Mouse (Mus musculus) E14TG2a.4 (cell line): ENCODE measurements around the gene Sbno2.

ENCODE experiments used
- H3K27me3 ChIP-seq: 2 replicates; pipeline ENCODE4 v1.6.1; 2014; ENCODE audit warnings: low read length, control low read depth; ENCODE audit not compliant: insufficient read depth
- H3K36me3 ChIP-seq: 2 replicates; pipeline ENCODE4 v1.6.1; 2014; ENCODE audit warnings: low read length, control low read depth; ENCODE audit not compliant: insufficient read depth
- H3K4me1 ChIP-seq: replicated peaks from 2 replicates; pipeline ENCODE4 v1.6.1; 2014; ENCODE audit warnings: low read depth, low read length, control low read depth
- H3K4me3 ChIP-seq: replicated peaks from 2 replicates; pipeline ENCODE4 v1.5.1; 2014; ENCODE audit warnings: mild to moderate bottlenecking, low read length
- H3K9me3 ChIP-seq: 2 replicates; pipeline ENCODE4 v1.6.1; 2014; ENCODE audit warnings: low read length, control low read depth
- CTCF ChIP-seq: conservative IDR thresholded peaks from 2 replicates; pipeline ENCODE4 v1.5.1; 2014; ENCODE audit warnings: low read length
- NANOG ChIP-seq: IDR thresholded peaks from 2 replicates; pipeline ENCODE4 v1.6.1; 2014; ENCODE audit warnings: borderline replicate concordance, low read length, mixed read lengths
- POU5F1 ChIP-seq: IDR thresholded peaks from 2 replicates; pipeline ENCODE4 v1.6.1; 2014; ENCODE audit warnings: low read length, borderline replicate concordance

Sbno2 gene

DNA sequence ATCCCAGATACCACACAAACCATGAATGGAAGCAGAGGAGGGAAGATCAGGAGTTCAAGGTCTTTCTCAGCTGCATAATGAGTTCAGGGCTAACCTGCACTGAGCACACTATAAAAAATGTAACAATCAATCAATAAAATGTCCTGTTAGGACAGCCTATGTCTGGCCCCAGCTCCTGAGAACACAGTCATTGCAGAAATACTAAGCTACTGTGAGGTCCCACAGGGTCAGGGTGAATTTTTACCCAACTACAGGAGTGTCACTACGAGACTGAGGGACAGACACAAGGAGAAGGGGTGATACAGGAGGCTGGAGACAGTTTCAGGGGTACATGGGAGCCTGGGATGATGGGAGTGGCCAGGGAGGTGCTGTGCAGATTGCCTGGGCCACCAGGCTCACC, 27.0 kb downstream of the Sbno2 start:
- Histone ChIP-seq H3K9me3 (no peaks in the 10 kb centered on the region), H3K36me3 (peaks cover 87% of the 10 kb centered on the region), H3K4me1 (peaks cover 84% of the 10 kb centered on the region), H3K27me3 (no peaks in the 10 kb centered on the region), H3K4me3 (0 out of 2 replicates have a peak overlapping the region, but pooled peaks have one; percentile 5)
- TF ChIP-seq NANOG: no peak
- TF ChIP-seq POU5F1: no peak
- TF ChIP-seq CTCF: no peak

DNA sequence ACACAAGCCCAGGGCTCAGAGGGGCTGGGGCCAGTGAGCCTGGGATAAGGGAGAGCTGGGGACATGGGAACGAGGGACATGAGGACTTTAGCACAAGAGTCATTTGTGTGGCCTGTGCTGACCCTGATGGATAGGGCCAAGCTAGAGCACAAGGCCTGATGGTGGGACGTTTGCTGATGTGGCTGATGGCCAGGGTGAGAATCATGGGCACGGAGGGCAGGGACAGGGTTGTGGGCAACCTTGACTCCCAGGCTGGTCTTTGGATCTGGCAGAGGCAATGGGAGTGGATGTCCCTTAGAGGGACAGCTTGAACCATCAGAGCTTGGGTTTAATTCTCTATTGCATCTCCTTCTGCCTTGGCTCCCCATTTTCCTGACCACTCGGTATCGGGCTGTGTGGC, 28.1 kb downstream of the Sbno2 start:
- Histone ChIP-seq H3K36me3 (peaks cover 87% of the 10 kb centered on the region), H3K9me3 (no peaks in the 10 kb centered on the region), H3K4me1 (peaks cover 91% of the 10 kb centered on the region), H3K4me3 (no peak overlapping the region), H3K27me3 (no peaks in the 10 kb centered on the region)
- TF ChIP-seq POU5F1 (no peak), CTCF (no peak), NANOG (no peak)

DNA sequence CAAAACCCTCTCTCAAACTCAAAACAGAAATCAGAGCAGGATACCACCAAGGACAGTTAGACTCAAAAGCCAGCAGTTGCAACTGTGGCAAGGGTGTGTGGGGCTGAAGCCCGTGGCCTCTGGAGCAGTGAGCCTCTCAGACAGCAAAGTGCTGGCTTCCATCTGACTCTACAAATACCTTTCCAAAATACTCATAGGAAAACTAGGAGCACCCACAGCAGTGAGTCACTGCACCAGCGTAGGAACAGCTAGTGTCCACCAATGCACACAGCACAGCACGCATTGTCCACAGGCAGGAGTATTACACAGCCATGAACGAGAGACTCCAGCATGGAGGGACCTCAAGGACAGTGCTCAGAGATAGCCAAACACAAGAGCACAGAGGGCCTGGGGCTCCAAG, 29.0 kb downstream of the Sbno2 start:
- peaks cover 87% of the 10 kb centered on the region for H3K36me3 ChIP-seq
- no peak for TF ChIP-seq NANOG
- TF ChIP-seq CTCF: no peak
- TF ChIP-seq POU5F1: no peak
- H3K9me3 ChIP-seq: no peaks in the 10 kb centered on the region
- peaks cover 98% of the 10 kb centered on the region for H3K4me1 ChIP-seq
- H3K4me3 ChIP-seq: 0 out of 2 replicates have a peak overlapping the region, but pooled peaks have one; percentile 79
- no peaks in the 10 kb centered on the region for H3K27me3 ChIP-seq

DNA sequence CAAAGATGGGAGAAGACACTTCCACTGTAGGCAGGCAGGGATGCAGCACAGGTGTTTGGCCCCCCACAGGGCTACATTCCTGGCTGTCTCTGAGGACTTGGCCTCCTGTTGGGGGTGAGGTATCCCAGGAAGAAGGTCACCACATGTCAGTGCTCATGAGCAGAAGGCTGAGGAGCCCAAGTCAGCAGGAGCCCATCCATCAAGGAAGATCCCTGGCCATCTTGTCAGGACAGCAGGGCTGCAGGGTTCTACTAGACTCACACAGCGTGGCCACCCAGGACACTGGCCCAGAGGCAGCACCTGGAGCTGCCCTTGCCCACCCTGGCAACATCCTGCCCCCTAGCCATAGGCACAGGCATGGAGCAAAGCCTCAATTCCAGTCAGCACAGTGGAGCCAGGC, 29.4 kb downstream of the Sbno2 start:
- TF ChIP-seq CTCF (no peak), POU5F1 (no peak), NANOG (no peak)

DNA sequence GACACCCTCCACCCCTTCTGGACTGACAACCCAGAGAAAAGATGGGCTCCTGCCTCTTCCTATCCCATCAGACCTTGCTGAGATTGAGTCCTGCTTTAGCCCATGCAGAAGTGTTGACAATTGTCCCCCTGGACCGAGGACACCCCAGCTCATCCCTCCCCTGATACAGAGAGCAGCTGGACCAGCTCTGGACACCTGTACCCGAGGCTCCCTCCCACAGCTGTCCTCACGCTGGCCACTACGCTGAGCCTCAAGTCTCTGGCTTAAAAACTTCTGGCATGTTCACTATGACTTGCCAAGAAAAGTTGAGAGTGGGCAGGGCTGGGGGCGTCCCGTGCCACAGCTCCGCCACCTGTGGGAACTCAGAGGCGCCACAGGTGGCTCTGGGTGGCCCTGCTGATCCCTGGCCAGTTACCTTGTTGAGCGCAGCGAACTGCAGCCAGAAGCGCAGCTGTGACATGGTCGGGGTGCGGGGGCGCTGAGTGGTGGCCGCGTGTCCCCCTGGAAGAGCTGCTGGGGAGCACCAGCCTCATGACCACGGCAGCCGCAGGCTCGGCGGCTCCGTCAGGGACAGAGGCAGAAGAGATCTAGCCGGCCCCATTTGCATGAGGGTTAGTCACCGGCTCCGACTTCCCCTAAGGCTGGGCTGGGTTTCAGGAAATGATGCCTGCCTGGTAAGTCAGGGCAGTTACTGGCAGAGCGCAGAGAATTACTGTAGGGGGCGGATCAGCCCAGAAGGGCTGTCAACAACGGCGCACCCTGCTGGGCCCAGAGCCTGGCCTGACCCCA, 30.4 kb downstream of the Sbno2 start:
- H3K4me3 ChIP-seq: peak overlapping the region; percentile 79
- H3K36me3 ChIP-seq: peaks cover 87% of the 10 kb centered on the region
- no peaks in the 10 kb centered on the region for H3K27me3 ChIP-seq
- H3K4me1 ChIP-seq: peaks cover 92% of the 10 kb centered on the region
- H3K9me3 ChIP-seq: no peaks in the 10 kb centered on the region
- no peak for TF ChIP-seq POU5F1
- no peak for TF ChIP-seq NANOG
- no peak for TF ChIP-seq CTCF

More for the DNA sequence above, 29.4 kb downstream of the Sbno2 start:
- Histone ChIP-seq H3K4me3 (peak overlapping the region; percentile 79; the same call in 1 of the 2 replicates), H3K36me3 (peaks cover 87% of the 10 kb centered on the region), H3K27me3 (no peaks in the 10 kb centered on the region), H3K9me3 (no peaks in the 10 kb centered on the region), H3K4me1 (peaks cover 98% of the 10 kb centered on the region)

DNA sequence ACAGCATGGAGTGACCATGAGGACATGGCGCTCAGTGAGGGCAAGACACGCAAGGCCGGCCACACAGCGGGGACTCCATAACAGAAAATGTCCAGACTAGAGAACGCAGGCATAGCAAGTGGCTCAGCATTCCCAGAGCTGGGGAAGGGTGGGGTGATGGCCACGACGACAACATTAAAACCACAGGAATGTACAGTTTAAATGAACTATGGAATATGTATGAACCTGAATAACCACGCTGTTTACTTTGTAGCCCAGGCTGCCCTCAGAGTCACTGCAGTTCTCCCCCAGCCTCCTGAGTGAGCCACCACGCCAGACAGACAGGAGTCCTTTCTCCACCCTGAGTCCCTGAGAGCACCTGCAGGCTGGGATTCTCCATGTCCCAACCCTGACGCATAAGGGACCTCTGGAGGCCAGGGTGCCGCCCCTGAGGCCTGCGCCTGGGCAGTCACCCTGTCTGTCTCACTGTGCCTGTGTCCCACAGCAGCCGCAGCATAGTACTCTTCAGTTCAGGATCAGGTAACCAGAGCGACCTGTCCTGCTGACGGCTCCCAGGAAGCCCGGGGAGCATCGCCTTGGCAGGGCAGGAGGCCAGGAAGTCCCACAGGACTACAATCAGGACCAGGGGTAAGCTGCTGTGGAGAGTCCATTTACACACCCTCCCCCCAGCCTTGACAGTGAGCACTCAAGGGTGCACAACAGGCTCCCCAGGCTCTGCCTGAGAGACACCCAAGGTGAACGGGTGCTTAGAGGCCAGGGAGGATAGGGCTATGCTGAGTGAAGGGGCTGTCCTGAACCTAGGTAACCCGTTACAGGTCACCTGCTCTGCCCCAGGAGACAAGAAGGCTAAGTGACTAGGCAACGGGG, 32.5 kb downstream of the Sbno2 start:
- peak overlapping the region; percentile 48 for H3K4me3 ChIP-seq
- no peaks in the 10 kb centered on the region for H3K27me3 ChIP-seq
- no peak for TF ChIP-seq CTCF
- TF ChIP-seq POU5F1: no peak
- TF ChIP-seq NANOG: no peak
- H3K36me3 ChIP-seq: peaks cover 84% of the 10 kb centered on the region
- no peaks in the 10 kb centered on the region for H3K9me3 ChIP-seq
- peaks cover 88% of the 10 kb centered on the region for H3K4me1 ChIP-seq

DNA sequence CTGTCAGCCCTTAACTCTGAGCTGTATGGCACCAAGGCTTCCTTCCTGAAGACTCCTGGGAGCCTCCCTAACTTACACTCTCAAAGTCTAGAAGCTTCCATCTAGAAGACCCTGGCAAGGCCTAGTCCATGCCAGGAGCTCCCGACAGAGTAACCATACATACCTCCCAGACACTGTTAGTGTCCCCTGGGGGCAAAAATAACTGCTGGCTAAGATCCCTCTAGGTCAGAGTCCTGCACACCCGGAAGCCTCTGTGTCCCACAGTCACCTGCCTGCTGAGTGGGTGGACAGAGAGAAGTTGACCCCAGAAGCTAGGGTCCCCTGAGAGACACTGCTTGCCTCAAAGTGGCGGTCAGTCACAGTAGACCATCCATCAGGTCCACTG, 33.9 kb downstream of the Sbno2 start:
- Histone ChIP-seq H3K36me3 (peaks cover 84% of the 10 kb centered on the region), H3K9me3 (no peaks in the 10 kb centered on the region), H3K4me3 (no peak overlapping the region), H3K27me3 (no peaks in the 10 kb centered on the region), H3K4me1 (peaks cover 83% of the 10 kb centered on the region)
- TF ChIP-seq CTCF: no peak
- no peak for TF ChIP-seq NANOG
- no peak for TF ChIP-seq POU5F1

DNA sequence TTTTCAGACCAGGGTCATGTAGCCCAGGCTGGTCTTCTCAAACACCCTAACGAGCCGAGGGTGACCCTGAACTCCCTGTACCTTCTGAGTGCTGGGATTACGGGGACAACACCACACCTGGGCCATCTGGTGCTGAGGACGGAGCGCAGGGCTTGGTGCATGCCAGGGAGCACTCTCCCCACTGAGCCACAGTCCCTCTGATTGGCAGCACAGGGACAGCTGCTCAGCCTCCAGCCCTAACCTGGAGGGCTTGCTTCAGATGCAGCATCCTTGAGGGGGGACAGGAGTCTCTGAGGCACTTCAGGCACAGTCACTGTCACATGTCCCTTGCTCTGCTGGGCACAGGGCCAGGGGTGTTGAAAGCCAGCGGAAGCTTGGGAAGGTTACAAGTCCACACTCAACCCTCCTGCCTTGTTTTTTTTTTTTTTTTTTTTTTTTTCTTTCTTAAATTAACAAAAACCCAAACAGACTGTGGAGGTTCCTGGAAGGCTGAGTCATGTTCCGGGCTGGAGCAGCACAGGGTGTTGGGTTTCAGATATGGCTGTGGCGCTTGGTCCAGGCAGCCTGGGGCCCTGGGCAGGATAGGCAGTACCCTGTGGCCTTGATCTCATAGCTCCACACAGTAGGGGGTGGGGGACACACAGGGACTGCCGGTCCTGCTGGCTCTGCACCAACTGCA, 34.4 kb downstream of the Sbno2 start:
- Histone ChIP-seq H3K9me3 (no peaks in the 10 kb centered on the region), H3K4me1 (peaks cover 81% of the 10 kb centered on the region), H3K4me3 (no peak overlapping the region), H3K36me3 (peaks cover 84% of the 10 kb centered on the region), H3K27me3 (no peaks in the 10 kb centered on the region)
- TF ChIP-seq CTCF: no peak
- TF ChIP-seq POU5F1: no peak
